Mouse (Mus musculus) heart, postnatal 0 days (tissue): ENCODE results near the gene Tmem104.

ENCODE experiments used
- CTCF ChIP-seq: IDR thresholded peaks from 2 replicates; pipeline ENCODE4 v1.5.1; 2016; ENCODE audit warnings: antibody characterized with exemption, control low read depth, low read depth
- EP300 ChIP-seq: IDR thresholded peaks from 2 replicates; pipeline ENCODE4 v1.6.1; 2016; ENCODE audit warnings: antibody characterized with exemption, low read depth

DNA sequence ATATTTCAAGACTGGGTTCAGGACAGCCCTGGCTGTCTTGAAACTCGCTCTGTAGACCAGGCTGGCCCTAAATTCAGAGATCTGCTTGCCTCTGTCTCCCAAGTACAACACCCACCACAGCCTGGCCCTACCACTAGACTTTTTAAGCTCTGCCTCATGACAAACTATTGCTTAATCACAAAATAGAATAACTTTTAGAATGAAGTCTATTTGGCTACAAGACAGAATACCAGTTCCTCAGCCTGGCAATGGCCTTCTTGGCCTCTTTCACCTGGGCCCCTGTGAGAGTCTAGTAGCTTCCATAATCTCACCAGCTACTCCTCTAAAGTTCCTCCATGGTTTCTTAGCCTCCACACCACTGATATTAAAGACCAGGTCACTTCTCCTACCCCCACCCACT is 103.0 kb downstream of the Tmem104 start:
- no peak for TF ChIP-seq CTCF
- TF ChIP-seq EP300: no peak
